Mouse (Mus musculus): ENCODE data around the gene Slc16a9.

Slc16a9 gene

DNA sequence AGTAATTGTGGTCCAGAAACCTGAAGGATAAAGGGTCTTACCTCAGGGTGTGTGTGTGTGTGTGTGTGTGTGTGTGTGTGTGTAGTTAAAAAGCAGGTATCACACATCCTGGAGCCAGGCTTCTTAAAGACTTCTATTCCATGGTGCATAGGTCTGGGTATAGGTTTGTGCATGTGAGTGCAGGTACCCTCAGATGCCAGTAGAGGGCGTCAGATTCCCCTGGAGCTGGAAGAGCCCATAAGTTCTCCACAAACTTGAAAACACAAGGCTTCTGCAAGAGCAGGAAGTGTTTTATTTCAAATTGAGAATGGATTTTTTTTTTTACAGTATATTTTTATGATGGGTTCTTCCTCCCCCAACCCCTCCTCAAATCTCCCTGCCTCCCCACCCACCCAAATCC is 31.8 kb downstream of the Slc16a9 start:
- ChIA-PET CTCF (interaction anchor here in 3 of 4 experiments (0.5 to 1.2 kb wide), 7 partner anchors 17 to 600 kb away, joined by 3 to 6 read pairs (median 3); no protein-coding TSS in a partner anchor), POLR2A (interaction anchor here in 1 of 4 experiments (0.7 to 1.0 kb wide), 2 partner anchors 17 to 347 kb away, joined by 3 to 4 read pairs; no protein-coding TSS in a partner anchor)

DNA sequence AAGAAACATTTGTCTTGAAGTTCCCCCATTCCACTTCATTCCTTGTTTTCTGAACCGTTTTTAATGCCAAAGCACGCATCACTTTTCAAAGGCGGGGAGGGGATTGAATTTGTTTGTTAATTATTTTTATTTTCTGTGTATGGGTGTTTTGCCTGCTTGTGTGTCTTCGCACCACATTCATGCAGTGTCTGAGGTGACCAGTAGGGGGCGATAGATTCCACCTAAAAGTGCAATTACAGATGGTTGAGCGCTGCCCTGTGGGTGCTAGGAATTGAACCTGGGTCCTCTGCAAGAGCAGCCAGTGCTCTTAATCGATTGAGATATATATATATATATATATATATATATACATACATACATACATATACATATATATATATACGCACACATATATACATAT is 34.4 kb downstream of the Slc16a9 start:
- ChIA-PET CTCF (no interaction called here), POLR2A (no interaction called here)

DNA sequence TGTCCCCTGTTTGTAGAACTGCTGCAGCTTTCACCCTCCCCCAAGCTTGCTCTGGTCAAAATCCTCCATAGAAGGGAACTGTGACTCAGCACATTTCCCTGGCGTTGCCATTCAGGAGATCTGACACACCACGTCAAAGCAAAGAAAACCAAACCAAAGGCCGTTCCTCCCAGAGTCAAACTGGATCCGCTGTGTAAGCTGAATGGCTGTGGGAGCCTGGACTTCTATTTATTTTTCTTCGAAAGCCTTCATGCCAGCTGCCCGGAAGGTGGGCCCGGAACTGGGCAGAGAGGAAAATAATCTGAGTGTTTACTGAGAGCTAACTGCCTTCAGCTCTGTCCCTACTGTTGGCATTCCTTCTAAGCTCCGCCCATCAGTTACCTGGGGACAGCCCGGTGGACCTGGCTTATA is 42.9 kb downstream of the Slc16a9 start:
- POLR2A ChIA-PET: interaction anchor here in 3 of 4 experiments (0.7 to 1.9 kb wide), 19 partner anchors 9 to 960 kb away, joined by 3 to 12 read pairs (median 4); partner anchors contain the start of genes Slc16a9 (in 2 of the 3) and Ccdc6 (in 1 of the 3)
- CTCF ChIA-PET: interaction anchor here (0.6 to 1.4 kb wide), 11 partner anchors 9 to 676 kb away, joined by 3 to 6 read pairs (median 3); partner anchors contain the start of gene Slc16a9 (in 1 of the 4)

DNA sequence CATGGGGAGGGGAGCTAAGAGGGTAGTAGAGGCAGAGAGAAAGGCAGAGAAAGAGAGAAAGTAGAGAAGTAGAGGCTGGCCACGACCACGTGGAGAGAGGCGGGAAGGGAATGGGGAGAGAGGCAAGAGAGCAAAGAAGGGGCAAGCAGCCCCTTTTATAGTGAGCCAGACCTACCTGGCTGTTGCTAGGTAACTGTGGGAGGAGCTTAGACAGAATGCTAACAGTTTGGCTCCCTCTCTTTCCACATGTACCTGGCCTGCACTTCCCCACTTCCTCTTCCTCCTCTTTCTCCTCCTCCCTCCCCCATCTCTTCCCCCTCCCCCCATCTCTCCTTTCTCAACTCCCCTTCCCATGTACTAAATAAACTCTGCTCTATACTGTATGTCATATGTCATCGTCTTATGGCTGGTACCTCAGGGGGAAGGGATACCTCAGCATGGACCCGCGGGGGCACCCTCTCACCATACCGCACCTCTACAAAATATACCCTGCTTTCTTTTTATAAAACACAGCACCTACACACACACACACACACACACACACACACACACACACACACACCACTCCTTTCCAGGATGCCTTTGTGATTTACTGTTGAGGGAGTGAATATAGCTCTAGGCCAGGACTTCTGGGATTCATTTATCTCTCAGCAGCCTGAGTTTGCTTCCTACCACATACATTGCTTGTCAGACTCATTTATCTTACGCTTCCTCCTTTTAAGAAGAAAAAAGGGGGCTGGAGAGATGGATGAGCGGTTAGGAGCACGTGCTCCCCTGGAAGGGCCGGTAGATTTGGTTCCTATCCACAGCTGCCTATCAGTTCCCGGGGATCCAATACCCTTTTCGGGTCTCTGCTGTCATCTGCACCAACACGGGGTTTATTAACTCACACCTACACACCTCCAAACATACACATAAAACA is 43.8 kb downstream of the Slc16a9 start:
- ChIA-PET POLR2A (interaction anchor here in 3 of 4 experiments (0.6 to 1.9 kb wide), 19 partner anchors 8 to 961 kb away, joined by 3 to 12 read pairs (median 3); partner anchors contain the start of genes Slc16a9 (in 2 of the 3) and Ccdc6 (in 1 of the 3)), CTCF (interaction anchor here in 3 of 4 experiments (0.6 to 1.4 kb wide), 13 partner anchors 8 to 675 kb away, joined by 3 to 6 read pairs (median 3); partner anchors contain the start of gene Slc16a9 (in 1 of the 3))

DNA sequence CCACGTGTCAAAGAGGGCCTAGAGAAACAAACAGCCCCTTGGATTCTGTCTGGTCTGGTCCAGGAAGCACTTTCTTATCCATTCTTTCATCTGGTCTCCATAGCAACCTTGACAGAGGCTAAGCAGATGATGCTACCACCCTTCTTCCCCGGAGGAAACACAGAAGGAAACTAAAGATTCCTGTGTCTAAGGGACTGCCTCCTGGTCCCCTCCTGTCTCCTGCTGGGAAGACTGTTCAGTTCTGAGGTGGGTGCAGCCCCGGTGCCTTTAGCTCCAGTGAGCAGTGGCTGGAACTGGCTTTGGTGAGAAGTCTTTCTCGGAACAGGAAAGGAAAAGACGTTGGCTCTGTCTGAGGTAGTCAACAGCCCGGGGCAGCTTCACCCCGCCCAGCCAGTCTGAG is 47.1 kb downstream of the Slc16a9 start:
- CTCF ChIA-PET: interaction anchor here (0.6 to 1.1 kb wide), 7 partner anchors 10 to 156 kb away, joined by 3 to 7 read pairs (median 3); no protein-coding TSS in a partner anchor
- POLR2A ChIA-PET: interaction anchor here in 3 of 4 experiments (0.5 to 3.7 kb wide), 10 partner anchors 48 to 466 kb away, joined by 3 to 20 read pairs (median 4); partner anchors contain the start of genes Ccdc6 (in 1 of the 3) and Slc16a9 (in 1 of the 3)

DNA sequence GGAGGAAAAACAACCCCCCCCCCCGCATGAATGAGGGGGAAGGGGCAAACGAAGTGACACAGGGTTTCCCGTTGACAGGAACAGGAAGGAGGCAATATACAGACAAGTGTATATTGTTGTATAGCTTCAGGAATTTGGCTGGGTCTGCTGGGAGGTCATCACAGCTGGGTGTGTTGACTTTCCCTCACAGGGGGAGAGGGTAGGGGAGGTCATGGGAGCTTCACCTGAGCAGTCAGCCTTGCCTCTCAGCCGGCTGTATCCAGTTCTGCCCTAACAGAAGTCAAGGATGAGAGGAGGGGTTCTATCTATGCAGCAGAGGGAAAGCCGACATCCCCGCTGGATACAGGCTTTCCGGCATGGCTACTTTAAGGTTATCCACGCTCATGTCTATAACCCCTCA is 49.2 kb downstream of the Slc16a9 start:
- CTCF ChIA-PET: interaction anchor here (0.6 to 1.8 kb wide), 23 partner anchors 10 to 924 kb away, joined by 3 to 9 read pairs (median 3); no protein-coding TSS in a partner anchor
- POLR2A ChIA-PET: interaction anchor here (0.6 to 3.7 kb wide), 41 partner anchors 11 to 448 kb away, joined by 3 to 20 read pairs (median 4); partner anchors contain the start of genes Slc16a9 (in 3 of the 4), Ccdc6 (in 1 of the 4) and Fam13c (in 1 of the 4)

DNA sequence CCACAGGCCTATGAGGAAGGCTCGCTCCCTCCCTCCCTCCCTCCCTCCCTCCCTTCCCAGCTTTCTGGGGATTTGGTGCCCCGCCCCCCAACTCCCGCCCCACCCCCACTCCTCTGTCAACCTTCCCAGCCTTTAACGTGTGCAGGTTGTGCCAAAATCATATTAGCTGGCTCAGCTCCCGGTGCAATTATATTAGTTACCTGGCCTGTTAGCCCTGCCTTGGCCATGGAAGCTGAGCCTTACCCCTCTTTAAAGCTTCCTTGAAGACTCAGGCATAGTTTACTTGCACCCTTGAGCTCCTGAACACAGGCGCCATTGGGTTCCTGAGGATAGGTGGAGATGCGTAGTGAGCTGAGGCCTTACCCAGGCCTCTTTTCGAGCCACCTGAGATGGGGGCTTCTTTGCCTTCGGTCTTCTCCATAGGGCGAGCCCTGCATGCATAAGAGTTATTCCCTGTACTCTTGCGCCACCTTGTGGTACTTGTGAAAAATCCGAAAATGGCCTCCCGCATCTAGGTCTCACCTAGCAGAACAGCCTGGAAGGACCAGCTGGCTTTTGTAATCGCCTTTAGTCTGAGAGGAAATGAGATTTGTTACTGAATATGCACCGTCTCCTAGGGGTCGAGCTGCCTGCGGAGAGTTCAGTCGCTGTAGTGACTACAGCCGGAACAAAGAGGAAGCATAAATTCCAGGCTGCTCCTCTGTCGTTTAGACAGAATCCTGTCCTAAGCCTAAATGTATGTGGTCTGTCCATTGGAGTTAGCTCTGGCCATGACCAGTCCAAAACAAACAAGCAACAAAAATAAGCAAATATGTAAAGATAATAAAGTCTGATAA is 51.8 kb downstream of the Slc16a9 start:
- POLR2A ChIA-PET: interaction anchor here (0.7 to 2.0 kb wide), 15 partner anchors 9 to 425 kb away, joined by 3 to 8 read pairs (median 4); partner anchors contain the start of gene Slc16a9 (in 2 of the 4)
- CTCF ChIA-PET: interaction anchor here (0.5 to 2.2 kb wide), 50 partner anchors 8 to 1821 kb away, joined by 3 to 12 read pairs (median 4); partner anchors contain the start of genes Slc16a9 (in 3 of the 4) and Mrln (in 1 of the 4)

DNA sequence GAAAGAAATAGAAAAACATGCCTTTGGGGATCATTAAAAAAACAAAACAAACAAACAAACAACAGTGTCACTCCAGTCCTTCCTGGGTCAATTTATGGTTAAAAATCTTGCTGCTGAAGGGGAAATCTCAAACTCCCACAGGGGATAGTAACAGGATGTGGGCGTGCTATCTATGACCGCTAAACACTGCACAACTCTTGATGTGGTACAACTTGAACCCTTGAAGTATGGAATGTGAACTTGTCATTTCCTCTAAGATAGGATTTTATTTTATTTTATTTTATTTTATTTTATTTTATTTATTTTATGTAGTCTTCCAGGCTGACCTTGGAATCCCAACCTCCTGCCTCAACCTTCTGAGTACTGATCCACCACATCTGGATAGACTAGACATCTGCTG is 54.2 kb downstream of the Slc16a9 start:
- CTCF ChIA-PET: no interaction called here
- POLR2A ChIA-PET: no interaction called here

DNA sequence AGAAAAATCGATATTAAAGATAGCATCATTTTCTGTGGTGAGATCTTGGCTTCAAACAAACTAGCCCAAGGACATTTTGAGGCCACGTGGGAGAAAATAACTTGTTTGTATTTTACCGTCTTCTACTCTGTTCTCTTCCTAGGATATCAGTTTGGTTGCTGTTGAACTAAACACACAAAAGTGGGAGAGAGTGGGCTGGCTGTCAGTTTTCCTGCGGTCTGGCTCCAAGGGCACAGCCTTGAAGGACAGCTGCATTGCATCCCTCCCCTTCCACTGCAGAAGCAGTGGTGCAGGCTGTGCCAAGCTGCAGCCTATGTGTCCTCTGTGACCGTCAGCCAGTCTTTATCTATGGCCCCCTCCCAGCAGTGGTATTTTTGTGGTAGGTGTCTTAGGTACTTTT is 54.8 kb downstream of the Slc16a9 start:
- ChIA-PET POLR2A (no interaction called here), CTCF (no interaction called here)

DNA sequence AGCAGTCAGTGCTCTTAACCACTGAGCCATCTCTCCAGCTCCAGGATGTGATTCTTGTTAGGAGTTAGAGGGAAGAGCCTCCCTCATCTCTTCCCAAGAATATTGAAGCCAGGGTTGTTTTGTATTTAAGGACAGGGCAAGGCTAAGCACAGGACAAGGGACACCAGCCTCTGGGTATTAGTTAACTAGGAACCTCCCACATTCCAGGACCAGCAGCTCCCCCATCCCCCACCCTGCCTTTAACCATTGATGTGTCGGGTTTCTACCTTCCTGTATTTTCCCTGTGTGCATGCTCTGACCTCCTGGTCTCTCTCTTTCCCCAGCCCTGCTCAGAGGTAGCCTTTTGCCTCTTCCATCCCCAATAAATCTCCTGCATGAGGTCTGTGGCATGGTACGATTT is 56.3 kb downstream of the Slc16a9 start:
- ChIA-PET CTCF (interaction anchor here in 3 of 4 experiments (0.5 to 0.7 kb wide), 6 partner anchors 45 to 334 kb away, joined by 3 to 5 read pairs (median 3); no protein-coding TSS in a partner anchor), POLR2A (interaction anchor here in 1 of 4 experiments (1.0 to 1.5 kb wide), 2 partner anchors 13 to 41 kb away, joined by 3 read pairs; no protein-coding TSS in a partner anchor)

DNA sequence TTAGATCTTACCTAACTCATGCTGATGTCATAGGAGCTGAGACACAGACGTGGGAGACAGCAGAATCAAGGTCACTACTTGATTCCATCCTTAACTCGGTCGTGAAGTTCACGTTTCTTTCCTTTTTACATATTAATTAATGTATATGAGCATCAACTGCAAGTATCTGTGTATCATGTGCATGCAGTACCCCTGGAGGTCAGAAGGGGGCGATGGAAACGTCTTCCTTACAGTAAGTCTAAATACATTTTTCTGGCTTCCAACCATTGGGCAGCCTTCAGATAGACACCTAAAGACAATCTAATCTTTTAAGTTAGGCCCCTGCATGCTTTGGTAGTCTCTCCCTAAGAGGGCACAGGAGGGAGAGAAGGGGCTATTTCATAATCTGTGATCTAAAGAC is 58.3 kb downstream of the Slc16a9 start:
- ChIA-PET CTCF (interaction anchor here in 3 of 4 experiments (0.6 to 1.9 kb wide), 3 partner anchors 261 to 915 kb away, joined by 3 to 5 read pairs (median 3); no protein-coding TSS in a partner anchor), POLR2A (interaction anchor here in 1 of 4 experiments (1.0 kb wide), 1 partner anchor 13 kb away, joined by 3 read pairs; no protein-coding TSS in a partner anchor)

DNA sequence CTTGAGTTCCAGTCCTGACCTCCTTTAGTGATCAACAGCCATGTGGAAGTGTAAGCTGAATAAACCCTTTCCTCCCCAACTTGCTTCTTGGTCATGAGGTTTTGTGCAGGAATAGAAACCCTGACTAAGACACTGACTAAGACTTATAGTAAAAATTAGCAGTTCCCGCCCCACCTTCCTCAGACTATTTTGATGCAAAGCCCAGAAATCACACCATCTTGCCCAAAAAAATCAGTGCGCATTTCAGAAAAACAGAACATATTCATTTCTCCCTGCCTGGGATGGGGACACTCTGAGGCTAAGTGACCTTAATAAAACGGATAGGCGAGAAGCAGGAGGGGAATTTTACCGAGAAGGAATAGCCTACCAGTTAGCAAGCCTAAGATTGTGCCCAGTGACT is 60.8 kb downstream of the Slc16a9 start:
- ChIA-PET POLR2A (interaction anchor here in 2 of 4 experiments (0.6 to 0.7 kb wide), 2 partner anchors 58 to 263 kb away, joined by 3 read pairs; no protein-coding TSS in a partner anchor), CTCF (interaction anchor here (0.6 to 1.3 kb wide), 7 partner anchors 11 to 652 kb away, joined by 3 to 5 read pairs (median 4); partner anchors contain the start of gene Slc16a9 (in 1 of the 4))

DNA sequence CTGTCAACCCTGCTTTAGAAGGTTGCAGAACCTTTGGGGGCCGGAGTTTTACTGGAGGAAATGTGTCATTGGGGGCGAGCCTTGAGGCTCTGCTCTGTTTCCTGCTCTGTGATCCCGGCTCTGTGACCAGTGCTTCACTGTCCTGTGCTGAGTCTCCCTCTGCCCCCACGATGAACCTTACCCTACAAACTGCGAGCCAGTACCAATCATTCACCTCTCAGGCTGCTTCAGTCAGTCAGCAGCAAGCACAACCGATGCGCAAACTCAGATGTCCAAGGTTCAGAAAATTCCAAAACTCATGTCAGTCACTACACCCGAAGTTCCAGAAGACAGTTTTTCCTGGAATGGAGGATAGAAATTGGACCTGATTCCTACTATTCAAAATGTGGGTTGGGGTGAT is 64.5 kb downstream of the Slc16a9 start:
- ChIA-PET CTCF (no interaction called here), POLR2A (no interaction called here)

DNA sequence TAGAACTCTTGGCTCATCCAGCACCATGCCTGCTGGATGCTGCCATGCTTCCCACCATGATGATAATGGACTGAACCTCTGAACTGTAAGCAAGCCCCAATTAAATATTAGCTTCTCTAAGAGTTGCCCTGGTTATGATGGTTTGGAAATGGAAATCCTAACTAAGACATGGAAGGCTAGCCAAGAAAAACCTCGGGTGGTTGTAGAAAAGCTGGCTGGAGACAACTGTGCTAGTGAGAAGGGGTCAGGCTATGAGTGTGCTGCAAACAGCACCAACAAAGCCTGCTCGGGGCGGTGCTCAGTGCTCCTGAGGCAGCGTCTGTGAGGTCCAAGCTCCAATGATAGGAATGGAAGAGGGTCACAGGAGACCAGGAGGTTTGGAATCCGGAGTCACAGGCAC is 65.7 kb downstream of the Slc16a9 start:
- POLR2A ChIA-PET: interaction anchor here in 1 of 4 experiments (0.6 to 0.7 kb wide), 3 partner anchors 38 to 163 kb away, joined by 3 to 9 read pairs (median 3); no protein-coding TSS in a partner anchor
- CTCF ChIA-PET: no interaction called here

DNA sequence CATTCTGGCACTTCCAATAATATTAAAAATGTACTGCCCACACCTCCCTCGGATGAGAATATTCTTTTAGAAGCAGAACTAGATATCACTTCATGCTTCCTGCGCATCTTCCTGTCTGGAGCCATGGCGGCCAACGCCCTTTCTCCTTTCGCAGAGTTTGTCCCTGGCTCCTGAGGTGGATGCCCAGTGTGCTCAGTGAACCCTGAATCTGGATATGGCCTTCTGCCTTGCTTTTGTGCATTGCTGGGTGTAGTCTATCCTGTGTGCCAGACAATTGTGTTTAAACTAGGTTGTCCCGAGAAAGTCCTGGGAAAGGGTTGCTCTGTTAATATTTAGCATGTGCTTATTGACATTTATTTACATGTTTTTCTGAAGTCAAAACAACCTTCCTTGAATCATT is 71.0 kb downstream of the Slc16a9 start:
- ChIA-PET CTCF (interaction anchor here in 3 of 4 experiments (0.6 to 1.1 kb wide), 5 partner anchors 19 to 910 kb away, joined by 3 read pairs; no protein-coding TSS in a partner anchor), POLR2A (interaction anchor here in 2 of 4 experiments (0.5 to 1.8 kb wide), 10 partner anchors 13 to 264 kb away, joined by 3 to 12 read pairs (median 3); no protein-coding TSS in a partner anchor)

DNA sequence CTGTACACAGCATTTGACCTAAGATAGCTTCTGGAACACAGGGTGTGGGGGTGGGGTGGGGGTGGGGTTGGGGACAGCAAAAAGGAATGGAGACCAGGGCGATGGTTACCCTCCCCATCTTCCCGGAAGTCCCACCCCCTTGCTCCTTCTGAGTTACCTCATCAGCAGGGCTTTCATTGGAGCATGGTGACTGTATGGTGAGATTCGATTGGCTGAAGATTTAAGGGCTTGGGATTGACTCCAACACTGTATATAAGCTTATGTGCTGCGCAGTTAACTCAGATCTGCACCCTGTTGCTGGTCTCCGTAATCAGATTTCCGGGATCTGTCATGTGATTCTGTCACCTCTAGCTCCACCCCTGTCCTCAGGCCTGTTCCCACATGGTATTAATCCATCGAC is 72.0 kb downstream of the Slc16a9 start:
- CTCF ChIA-PET: interaction anchor here in 2 of 4 experiments (0.6 to 0.9 kb wide), 8 partner anchors 27 to 647 kb away, joined by 3 to 5 read pairs (median 3); no protein-coding TSS in a partner anchor
- POLR2A ChIA-PET: interaction anchor here in 3 of 4 experiments (0.6 to 2.5 kb wide), 14 partner anchors 14 to 358 kb away, joined by 3 to 13 read pairs (median 3); no protein-coding TSS in a partner anchor

DNA sequence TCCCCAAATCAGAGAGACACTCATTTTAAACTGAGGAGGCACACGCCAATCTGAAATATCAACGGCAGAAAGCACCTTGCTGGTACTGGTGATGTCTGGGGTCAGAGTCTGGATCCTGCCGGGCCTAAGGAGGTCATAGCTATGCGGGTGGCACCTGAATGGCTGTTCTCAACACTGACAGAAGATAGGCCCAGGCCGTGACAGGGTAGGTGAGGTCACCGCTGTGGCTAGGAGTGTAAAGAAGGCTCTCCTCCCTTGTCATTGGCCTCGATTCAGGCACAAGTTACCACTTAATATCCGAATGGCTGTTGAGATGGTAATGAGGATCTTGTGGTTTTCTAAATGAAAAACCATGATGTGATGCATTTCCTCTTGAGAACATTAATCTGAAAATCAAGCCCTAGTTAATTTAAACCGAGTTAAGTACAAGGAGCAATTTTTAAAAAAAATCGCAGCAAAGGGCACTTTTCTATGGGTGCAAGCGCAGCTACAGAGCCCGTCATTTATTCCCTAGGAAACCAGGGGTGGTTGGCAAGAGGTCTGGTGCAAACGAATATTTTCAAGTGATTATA is 72.6 kb downstream of the Slc16a9 start:
- ChIA-PET POLR2A (interaction anchor here in 2 of 4 experiments (1.0 to 2.5 kb wide), 8 partner anchors 35 to 211 kb away, joined by 3 to 13 read pairs (median 3); no protein-coding TSS in a partner anchor), CTCF (interaction anchor here in 3 of 4 experiments (0.6 to 2.4 kb wide), 7 partner anchors 26 to 646 kb away, joined by 3 to 9 read pairs (median 3); no protein-coding TSS in a partner anchor)
